Mouse (Mus musculus) embryo, embryonic 10 days (tissue): ENCODE data around the gene Fat2.

Experiments used
- DNase-seq: peaks from one replicate; pipeline ENCODE4 v3.0.0-alpha.2; 2015; ENCODE audit warnings: low spot score

Fat2 gene

DNA sequence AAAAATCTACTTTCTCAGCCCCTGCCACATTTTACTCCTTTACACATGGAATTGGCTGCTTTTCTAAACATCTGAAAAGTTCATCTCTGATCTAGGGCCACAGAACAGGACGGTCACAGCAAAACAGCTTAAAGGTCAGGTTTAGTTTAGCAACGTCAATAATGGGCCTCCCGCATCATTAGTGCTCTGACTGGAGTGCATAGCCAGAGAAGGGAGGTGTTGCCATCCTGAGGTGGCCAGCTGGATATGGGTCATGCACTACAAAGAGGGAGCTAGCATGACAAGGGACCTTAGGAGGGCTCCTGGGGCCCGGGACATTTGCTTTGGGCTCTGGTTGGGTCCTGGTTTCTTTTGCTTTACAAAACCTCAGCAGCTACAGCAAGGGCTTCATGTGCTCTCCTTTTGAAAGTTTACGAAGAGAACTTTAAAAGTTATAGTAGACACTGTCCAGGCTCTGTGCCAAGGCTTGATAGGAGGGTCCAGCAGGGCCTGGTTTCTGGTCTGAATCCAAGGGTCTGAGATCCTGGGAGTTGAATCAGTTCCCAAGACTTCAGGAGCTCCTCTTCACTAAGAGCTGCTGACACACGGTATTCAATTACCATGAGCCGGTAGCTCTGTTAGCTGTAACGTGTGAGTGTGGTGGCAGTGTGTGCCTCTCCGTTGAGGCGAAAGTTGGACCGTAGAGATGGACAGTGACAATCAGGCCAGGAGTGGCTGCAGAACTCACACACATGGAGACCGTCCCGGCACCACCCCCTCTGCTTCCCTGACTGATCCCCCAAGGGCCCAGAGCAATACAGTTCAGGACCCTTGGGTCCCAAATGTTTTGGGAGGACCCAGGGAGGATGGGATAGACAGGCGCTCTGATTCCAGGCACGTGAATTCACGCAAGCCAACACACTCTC is 6.2 kb downstream of the Fat2 start:
- DNase-seq: no peak

DNA sequence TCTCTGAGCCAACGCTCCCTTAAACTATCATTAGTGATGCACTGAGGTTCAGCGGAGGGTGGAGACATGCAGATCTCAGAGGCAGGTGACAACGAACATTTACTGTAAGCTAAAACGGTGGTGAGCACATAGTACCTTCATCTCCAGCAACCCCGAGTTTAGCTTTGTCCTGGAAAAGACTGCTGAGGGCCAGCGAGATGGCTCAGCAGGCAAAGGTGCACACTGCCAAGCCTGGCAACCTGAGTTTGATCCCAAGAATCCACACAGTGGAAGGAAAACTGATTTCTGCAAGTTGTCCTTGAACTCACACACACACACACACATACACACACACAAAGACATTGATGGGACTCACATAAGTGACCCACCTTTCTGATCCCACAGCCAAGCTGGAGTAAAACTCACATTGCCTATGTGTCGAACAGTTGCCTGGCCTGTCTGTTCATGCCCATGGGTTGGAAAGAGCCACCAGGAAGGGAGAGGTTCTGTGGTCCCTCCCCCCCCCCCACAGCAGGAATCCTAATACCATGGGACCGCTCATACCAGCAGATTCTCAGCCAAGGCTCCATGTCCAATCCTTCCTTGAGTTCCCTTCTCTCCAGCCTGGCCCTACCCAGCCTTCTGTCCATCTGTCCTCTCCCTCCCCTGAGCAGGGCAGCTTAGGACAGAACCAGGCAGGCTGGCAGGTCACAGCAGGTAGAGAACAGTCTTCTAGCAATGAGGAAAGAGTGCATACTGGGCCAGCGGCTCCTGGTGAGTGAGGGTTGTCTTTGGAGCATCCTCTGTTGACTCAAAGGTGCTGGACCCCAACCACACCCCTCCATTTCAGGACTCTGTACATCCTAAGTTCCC is 8.6 kb downstream of the Fat2 start:
- DNase-seq: no peak

GRCm38 (mm10) chr11:55327111-55327510 is 9.3 kb downstream of the Fat2 start:
- no peak for DNase-seq

GRCm38 (mm10) chr11:55326211-55326610 is 10.2 kb downstream of the Fat2 start:
- DNase-seq: no peak

DNA sequence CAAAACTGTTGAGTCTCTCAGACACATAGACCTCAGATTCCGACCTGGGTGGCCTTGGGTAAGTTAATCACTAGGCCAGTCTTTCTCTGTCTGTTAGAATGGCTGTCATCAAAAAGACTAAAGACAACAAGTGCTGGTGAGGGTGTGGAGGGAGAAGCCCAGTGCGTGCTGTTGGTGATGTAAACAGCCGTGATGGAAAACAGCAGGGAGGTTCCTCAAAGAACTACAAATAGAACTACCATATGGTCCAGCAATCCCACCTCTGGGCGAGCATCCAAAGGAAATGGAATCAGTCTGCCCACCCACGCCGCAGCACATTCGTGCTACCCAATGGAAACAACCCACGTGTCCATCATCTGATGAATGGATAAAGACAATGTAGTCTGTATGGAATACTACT is 12.5 kb downstream of the Fat2 start:
- DNase-seq: no peak

GRCm38 (mm10) chr11:55320990-55321389 is 15.4 kb downstream of the Fat2 start:
- no peak for DNase-seq

GRCm38 (mm10) chr11:55315966-55316365 is 20.4 kb downstream of the Fat2 start:
- no peak for DNase-seq

DNA sequence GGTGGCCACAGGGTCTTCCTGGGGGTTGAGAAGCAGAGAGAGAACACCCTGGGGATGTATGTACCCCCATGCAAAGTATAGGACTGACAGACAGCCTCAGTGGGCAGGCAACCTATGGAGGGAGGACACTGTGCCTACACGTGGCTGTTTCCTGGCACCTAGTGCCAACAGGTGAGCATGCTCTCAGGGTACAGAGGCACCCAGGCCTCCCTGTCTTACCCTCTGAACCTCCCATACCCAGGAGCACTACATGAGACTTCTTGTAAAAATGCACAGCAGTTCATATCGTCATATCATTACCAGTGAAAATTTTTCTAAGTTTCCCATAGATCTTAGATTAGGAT is 21.7 kb downstream of the Fat2 start:
- DNase-seq: no peak

GRCm38 (mm10) chr11:55313768-55314703 is 22.3 kb downstream of the Fat2 start:
- peak; percentile 21 for DNase-seq

DNA sequence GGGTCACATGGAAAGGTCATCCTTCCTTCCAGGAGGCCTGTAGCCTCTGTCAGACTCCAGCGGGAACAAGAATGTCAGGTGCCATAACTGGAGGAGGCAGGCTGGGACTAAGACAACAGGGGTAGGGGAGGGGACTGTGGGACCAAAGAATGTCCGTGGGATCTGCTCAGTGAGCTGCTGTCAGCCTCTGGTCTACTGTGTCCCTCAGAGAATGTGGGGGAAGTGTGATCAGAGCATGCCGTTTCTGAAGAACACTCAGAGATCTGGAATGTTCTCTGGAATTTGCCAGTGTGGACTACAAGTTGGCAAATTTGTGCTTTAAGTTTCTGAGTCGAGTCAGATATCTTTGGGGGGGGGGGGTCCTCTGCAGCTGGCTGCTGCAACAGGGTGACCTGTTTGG is 34.0 kb downstream of the Fat2 start:
- no peak for DNase-seq

GRCm38 (mm10) chr11:55293179-55293578 is 43.2 kb downstream of the Fat2 start:
- no peak for DNase-seq

DNA sequence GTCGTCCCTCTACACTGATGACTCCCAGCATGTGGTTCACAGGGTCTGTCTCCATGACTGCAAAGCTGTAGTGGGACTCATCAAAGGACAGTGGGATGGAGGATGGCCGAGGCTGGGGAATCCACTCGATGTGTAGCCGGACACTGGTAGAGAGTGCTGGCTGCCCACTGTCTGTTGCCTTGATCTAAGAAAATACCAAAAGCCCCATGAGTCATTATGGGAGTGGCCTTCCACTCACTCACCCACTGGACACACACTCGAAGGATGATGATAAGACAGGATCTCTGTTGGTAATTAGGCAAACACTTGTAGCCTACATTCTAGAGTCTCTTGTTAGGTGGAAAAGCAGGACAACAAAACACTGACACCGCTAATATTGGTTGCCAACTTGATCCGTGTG is 44.5 kb downstream of the Fat2 start:
- DNase-seq: no peak

DNA sequence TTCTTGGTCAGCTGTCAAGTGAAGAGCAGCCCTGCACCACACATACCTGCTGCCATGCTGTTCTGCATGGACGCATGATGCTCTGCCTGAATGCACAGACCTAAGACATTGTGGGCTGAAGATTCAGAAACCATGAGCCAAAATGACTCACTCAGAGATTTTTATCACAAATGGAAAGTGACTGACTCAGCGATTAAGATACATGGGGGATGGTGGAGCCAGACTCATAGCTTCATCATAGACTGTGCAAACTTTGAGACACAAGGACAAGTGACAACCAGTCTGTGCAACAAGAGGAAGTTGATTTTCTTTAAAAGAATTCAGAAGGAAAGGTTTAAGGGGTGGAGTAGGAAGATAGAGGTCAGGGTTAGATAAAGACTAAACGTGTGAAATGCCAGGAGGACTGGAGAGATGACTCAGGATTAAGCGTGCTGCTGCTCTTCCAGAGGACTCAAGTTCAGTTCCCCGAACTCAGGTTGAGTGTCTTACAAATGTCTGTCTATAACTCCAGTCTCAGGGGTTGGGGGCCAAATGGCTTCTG is 46.4 kb downstream of the Fat2 start:
- DNase-seq: no peak

DNA sequence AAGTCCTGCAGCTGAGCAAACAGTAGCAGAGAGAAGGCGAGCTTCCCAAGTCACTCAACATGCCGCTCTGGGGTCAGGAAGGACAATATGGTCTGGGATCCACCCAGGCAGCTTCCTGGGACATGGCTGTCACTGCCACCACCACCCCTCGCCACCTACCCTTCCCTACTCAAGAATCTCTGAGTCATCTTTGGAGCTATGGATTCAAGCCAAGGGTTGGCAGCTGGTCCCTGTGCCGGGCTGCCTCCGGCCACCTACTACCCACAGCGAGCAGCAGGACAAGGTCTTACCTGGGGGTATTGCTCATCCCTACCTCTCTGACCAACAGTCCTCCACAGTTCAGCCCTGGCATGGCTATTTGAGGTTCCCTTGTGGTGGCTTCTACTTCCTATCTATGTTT is 61.6 kb downstream of the Fat2 start:
- no peak for DNase-seq

DNA sequence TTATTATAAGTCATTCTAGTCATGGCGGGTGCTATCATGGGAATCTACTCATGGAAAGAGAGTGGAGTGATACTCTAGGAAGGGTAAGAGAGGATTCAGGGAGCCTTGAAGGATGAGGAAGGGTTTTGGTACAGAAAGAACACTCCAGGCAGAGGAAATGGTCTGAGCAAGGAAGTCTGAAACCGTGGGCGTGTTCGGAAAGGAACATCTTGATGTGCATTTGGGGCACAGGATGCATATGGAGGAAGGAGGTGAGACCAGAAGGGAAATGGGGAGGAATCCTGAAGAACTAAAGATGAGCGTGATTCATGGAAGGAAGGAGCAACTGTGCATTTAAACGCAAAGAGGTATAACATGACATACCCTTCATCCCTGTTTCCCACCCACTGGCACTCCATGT is 67.8 kb downstream of the Fat2 start:
- no peak for DNase-seq

DNA sequence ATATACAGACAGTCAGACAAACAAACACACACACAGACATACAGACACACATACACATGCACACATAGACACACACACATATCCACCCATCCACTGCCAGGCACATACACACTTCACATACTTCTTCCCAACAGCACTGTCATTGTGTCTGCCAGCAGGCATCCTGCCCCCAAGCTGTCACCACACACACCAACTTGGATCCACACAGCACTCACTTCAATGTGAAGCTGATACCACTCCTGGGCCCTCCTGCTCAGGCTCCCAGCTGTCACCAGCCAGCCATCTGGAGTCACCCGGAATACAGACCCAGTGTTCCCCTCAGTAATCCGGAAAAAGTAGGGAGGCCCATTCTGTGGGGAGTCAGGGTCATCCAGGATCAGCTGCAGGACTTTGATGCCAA is 70.7 kb downstream of the Fat2 start:
- no peak for DNase-seq

GRCm38 (mm10) chr11:55264318-55264717 is 72.0 kb downstream of the Fat2 start:
- DNase-seq: no peak

GRCm38 (mm10) chr11:55262000-55262399 is 74.4 kb downstream of the Fat2 start:
- no peak for DNase-seq

DNA sequence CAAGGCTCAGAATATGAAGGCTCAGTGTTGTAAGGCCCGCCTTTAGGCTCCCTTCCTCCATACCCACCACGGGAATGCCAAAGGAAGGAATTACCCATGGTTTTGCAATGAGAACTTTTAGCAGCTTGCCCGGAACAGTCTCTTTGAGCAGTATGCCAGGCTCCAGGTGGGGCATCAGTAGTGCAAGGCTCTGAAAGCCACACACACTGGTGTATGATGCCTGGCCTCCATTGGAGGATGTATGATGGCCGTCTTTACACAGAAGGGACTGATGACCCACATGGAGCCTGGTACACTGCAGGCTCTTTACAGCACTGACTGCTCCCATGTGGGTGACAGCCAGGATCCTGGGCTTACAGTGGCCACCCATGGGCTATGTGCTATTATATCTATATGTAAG is 75.3 kb downstream of the Fat2 start:
- no peak for DNase-seq

DNA sequence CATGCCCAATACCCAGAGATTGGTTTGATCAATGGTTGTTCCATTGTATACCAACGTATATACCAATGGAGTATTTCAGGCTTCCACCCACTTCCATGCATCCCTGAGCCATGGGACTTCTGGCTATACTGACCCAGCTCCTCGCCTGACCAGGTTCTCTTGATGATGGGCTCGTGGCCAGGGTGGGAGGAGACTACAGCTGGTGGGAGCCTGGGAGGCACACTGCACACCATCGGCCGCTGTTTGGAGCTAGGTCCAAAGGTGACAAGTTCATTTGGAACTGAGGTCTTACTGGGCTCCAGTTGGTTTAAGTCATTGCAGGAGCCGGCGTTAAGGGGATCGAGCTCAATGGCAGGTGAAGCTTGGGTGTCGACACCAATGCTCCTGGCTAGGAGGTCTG is 83.0 kb downstream of the Fat2 start:
- no peak for DNase-seq

DNA sequence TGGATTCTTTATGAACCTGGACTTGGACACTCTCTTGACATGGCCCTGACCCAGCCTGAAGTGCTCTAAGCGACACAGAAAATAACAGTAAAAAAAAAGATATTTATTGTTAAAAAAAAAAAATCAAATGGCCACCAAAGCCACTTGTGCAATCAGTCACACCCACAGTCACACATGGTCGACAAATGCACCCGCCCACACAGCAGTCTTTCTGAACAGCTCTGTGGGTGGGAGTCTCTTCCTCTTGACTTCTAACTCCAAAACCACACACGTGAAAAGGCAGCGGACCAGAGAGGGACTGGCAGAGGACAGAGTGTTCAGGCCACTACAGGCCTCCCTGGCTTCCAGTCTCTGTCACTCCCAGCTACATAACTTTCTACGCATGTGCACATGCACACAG is 85.8 kb downstream of the Fat2 start:
- DNase-seq: no peak

DNA sequence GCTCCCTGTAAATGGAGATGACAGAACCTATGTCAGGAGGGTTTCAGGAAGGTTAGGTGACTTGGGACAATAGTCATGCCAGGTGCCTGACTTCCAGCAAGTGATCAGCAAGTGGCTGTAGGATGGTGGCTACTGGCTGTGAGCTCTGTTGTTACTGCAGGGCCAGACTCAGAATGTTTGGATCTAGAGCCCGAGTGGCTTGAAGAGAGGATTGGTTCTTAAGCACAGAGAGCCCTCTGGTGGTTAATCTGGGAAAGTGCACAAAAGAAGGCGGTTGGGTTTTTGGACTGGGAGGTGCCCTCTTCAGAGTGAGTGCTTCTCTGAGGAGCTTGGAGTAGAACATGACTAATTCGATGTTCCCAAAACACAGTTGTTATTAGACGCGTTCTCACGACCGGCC is 95.8 kb downstream of the Fat2 start:
- peak; percentile 62 for DNase-seq
